Mouse (Mus musculus) ES-Bruce4 (cell line): Measurements from ENCODE around the gene Kif2a. TPM values are rescaled to one million over a fixed set of nuclear protein-coding genes. Genes with fewer than 3 reads are reported as not detected.
A peak's percentile ranks its signal among the peaks of the same experiment; 100 is the strongest.

Experiments
- H3K27ac ChIP-seq: 2 replicates; pipeline ENCODE4 v1.5.1; 2012; ENCODE audit warnings: low read length, inconsistent platforms; ENCODE audit not compliant: insufficient read depth
- H3K27me3 ChIP-seq: 2 replicates; pipeline ENCODE4 v1.6.1; 2012; ENCODE audit warnings: mild to moderate bottlenecking, low read length, inconsistent platforms; ENCODE audit not compliant: control insufficient read depth, poor library complexity, insufficient read depth, severe bottlenecking
- H3K36me3 ChIP-seq: 2 replicates; pipeline ENCODE4 v1.6.1; 2012; ENCODE audit warnings: inconsistent platforms, mild to moderate bottlenecking, low read length, moderate library complexity; ENCODE audit not compliant: control insufficient read depth, poor library complexity, insufficient read depth, severe bottlenecking
- H3K4me1 ChIP-seq: one replicate; pipeline ENCODE4 v1.8.1; 2011; ENCODE audit warnings: low read length; ENCODE audit not compliant: control insufficient read depth, insufficient read depth
- H3K4me3 ChIP-seq: 2 replicates; pipeline ENCODE4 v1.5.1; 2011; ENCODE audit warnings: low read depth, mild to moderate bottlenecking, low read length
- H3K9ac ChIP-seq: 2 replicates; pipeline ENCODE4 v1.6.1; 2012; ENCODE audit warnings: low read depth, mild to moderate bottlenecking, inconsistent platforms; ENCODE audit not compliant: poor library complexity, severe bottlenecking
- H3K9me3 ChIP-seq: replicated peaks from 2 replicates; pipeline ENCODE4 v1.6.1; 2012; ENCODE audit warnings: mild to moderate bottlenecking, low read length, inconsistent platforms; ENCODE audit not compliant: control insufficient read depth, poor library complexity, insufficient read depth, severe bottlenecking
- CTCF ChIP-seq: IDR thresholded peaks from one replicate; pipeline ENCODE4 v1.8.1; 2011; ENCODE audit warnings: low read depth, low read length
- EP300 ChIP-seq: IDR thresholded peaks from 2 replicates; pipeline ENCODE4 v1.6.1; 2011; ENCODE audit warnings: low read depth, low read length; ENCODE audit not compliant: insufficient read depth
- POLR2A ChIP-seq: IDR thresholded peaks from one replicate; pipeline ENCODE4 v1.8.1; 2011; ENCODE audit warnings: low read length; ENCODE audit not compliant: insufficient read depth
- polyA plus RNA-seq: library from polyadenylated mRNA; stranded (reverse); fragments of >200 nt; gene quantifications from 2 replicates; pipeline ENCODE4 v1.2.4, GENCODE M21; 2011; ENCODE audit warnings: low read depth; ENCODE audit not compliant: missing spikeins, insufficient read depth, insufficient read length

Gene Kif2a
- polyA plus RNA-seq, 1 experiment: 162 TPM

- Histone ChIP-seq H3K9ac (no peak overlapping the region), H3K4me3 (no peak overlapping the region), H3K36me3 (peaks cover 28% of the 10 kb centered on the region), H3K27ac (peak overlapping the region; percentile 33; the same call in 1 of the 2 replicates), H3K27me3 (no peaks in the 10 kb centered on the region), H3K4me1 (no peaks in the 10 kb centered on the region), H3K9me3 (no peaks in the 10 kb centered on the region)
- TF ChIP-seq EP300 (no peak), CTCF (no peak), POLR2A (no peak)
Observed at GRCm38 (mm10) chr13:106913125-106913736, 108.7 kb downstream of the Kif2a start.

- H3K9me3 ChIP-seq: no peaks in the 10 kb centered on the region
- TF ChIP-seq EP300 (no peak), CTCF (no peak), POLR2A (no peak)
- H3K4me3 ChIP-seq: no peak overlapping the region
- peaks cover 35% of the 10 kb centered on the region for H3K36me3 ChIP-seq
- no peak overlapping the region for H3K9ac ChIP-seq
- no peak overlapping the region for H3K27ac ChIP-seq
- no peaks in the 10 kb centered on the region for H3K4me1 ChIP-seq
- no peaks in the 10 kb centered on the region for H3K27me3 ChIP-seq
Observed at GRCm38 (mm10) chr13:106910096-106910495, 111.8 kb downstream of the Kif2a start.

Other genes starting within 250 kb of the Kif2a start
- 68.5 and 77.7 TPM in 2 replicates for gene Ipo11, start 85.2 kb downstream of the Kif2a start, polyA plus RNA-seq
- gene Dimt1, start 75.0 kb downstream of the Kif2a start, polyA plus RNA-seq: 39.5 and 52.2 TPM in 2 replicates